Mouse (Mus musculus) R1 (cell line): Measurements from ENCODE around the gene Olfr1305.

ENCODE experiments used
- DNase-seq: peaks from one replicate; pipeline ENCODE4 v3.0.0-alpha.2; 2018; ENCODE audit warnings: low read depth, low spot score

Olfr1305 gene

DNA sequence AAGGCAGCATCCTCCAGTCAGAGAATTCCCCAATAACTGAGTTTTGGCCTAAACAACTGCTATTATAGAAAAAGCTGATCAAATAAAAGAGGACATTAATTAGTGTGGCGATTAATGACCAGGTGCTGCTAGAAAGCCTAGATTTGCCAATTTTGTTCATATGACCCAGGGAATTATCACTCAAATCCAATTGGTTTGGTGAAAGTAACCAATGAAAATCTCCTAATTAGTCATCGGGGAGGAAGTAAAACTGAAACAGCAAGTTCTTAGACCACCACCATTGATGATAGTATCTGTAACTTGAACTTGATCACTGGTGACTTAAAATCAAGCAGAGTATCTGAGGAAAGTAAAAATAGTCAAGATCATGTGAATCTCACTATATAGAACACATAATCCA lies at the start of gene Olfr1305:
Olfr1305 (minus strand) TSS at position 101 of the 400 bp plus-strand sequence.
- DNase-seq, result no peak

DNA sequence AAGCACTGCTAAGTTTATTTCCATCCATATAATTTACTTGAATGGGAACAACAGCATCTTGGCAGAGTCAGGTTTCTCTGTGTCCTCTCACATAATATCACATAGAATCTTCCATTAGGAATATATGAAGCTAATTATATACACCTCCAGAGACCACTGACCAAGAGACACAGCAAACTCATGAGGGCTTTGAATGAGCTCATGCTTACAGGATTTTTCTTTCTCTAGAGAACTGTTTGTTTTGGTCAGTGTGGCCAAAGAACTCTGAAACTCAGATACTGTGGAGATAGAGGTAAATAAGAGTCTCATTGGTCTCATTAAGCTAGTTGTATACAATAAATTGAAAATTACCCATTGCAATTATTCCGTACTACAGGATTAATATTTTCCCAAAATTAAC lies 39.2 kb upstream of the Olfr1305 start, which contains the start of gene Olfr1306:
Olfr1306 (minus strand) TSS at position 101 of the 400 bp plus-strand sequence.
- no peak for DNase-seq

DNA sequence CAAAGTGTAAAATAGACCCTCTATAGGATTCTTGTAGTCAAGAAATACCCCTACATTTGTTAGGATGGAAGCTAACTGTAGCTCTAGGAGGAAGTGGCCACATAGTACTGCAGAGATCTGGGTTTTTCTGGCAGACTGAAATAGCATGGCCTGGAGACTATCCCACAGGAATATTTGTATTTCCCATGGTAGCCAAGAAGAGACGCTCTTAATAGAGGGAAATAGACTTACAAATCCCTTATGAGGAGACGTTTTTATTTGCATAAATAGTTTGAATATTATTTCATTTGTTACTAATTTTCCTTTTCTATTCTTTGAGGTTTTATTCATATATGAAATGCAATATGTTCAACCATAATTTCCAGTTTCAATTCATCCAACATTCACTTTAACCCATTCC lies 56.7 kb downstream of the Olfr1305 start, which contains the start of gene Olfr1303:
Olfr1303 (minus strand) TSS at position 101 of the 400 bp plus-strand sequence.
- DNase-seq, result no peak
